Mouse (Mus musculus) adrenal gland, adult 2 months (tissue): ENCODE measurements around the gene Pusl1. TPM values are rescaled to one million over a fixed set of nuclear protein-coding genes. Genes with fewer than 3 reads are reported as not detected.

Source experiments
- DNase-seq: peaks from one replicate; pipeline ENCODE4 v3.0.0; 2021
- polyA plus RNA-seq: library from polyadenylated mRNA; depleted of rRNA; stranded (reverse); fragments of >200 nt; gene quantifications from 2 replicates; pipeline ENCODE4 v1.2.3, GENCODE M21; 2012
- total RNA-seq, 2 experiments: library from RNA; stranded (reverse); gene quantifications; 2 replicates each; pipeline ENCODE4 v1.2.3; 2021

Pusl1 gene
- total and polyA plus RNA-seq, 3 experiments: 21.8 to 119 (median 28.4) TPM

DNA sequence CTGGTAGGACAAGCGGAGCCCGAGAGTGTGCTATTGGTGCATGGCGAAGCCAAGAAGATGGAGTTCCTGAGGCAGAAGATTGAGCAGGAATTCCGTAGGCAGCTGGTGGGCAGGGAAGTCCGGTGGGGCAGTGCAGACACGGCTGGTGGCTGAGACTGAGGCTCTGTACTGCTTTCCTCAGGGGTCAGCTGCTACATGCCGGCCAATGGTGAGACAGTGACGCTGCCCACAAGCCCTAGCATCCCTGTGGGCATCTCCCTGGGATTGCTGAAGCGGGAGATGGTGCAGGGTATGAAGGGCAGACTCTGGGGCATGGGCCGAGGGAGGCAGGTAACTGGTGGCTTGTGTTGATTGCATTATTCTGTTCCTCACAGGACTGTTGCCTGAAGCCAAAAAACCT, 3.9 kb downstream of the Pusl1 start:
- no peak for DNase-seq

DNA sequence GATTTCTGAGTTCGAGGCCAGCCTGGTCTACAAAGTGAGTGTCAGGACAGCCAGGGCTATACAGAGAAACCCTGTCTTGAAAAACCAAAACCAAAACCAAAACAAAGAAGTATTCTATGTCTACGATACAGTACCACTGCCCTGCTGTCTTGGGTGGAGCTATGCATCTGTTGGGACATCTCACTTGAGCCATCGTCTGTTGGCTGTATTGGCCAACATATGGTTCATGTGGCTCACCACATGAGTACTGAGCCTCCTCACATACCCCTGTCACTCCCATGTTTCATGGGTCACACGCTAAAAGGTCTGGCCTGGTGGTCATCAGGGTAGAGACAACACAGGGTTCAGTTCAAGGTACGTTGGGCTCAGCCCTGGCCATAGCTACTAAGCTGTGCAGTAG, 5.3 kb downstream of the Pusl1 start:
- DNase-seq: no peak

DNA sequence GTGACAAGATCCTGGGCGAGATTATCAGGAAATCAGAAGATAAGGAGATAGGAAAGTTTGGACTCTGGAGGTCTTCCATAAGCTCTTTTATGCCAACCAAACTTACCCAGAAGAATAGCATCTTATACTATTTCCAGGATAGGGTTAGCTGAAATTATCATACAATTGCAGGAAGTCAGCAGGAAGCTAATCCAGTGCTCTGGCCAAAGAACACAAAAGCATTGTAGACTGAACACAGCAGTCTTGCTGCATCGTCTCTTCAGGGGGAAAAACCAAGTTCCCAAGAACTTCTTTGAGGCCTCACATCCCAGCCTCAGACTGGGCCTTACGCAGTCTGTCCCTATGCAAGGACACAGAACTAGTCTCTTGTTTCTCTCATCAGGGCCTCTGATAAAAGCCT, 8.0 kb downstream of the Pusl1 start:
- no peak for DNase-seq

DNA sequence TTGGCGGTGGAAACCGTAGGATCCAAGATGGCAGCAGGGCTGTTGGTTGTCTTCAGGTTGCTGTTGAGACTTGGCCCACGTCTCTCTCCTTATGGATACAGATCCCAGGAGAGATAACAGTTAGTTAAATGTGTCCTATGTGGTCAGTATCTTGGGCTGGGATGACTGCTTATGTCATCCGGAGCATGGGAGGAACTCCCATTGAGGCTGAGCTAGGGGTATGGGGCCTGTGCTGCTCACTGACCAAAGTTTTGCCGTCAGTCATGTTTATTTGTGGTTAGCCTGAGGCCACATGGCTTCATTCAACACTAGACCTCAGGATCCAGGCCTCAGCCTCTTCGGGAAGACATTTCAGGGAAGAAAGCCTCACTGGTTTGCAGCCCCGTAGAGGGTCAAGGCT, 20.2 kb downstream of the Pusl1 start:
- DNase-seq: no peak

DNA sequence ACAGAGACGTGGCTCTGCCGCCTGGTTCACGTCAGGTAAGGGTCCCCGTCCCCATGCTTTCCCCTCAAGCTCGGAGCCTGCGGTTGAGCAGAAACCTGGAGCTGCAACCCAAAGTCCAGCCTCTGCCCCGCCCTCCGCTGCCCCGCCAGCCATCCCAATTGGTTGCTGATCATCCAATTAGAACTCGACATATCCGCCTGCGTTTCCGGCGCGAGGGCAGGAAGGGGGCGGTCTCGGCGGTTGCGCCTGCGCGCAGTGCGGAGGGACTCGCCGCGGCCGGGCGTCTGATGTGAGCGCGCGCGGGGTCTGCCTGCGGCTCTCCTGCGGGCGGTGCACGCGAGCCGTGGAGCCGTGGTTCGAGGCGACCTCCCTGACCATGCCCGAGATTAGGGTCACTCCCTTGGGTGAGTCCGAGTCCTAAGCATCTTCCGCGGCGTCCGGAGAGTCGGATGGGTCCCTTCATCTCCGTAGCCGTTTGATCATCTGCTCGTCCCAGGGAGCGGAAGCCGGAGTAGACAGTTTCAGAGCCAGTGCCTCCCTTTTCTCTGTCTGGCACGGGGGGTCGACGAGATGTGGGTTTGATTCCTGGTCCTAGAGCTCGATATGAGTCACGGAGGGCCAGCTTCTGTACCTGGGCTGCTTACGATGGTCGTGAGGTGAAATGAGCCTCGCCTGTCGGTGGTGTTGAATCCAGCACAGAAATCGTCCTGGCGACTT, 22.1 kb downstream of the Pusl1 start, which contains the start of the genes Cptp and Ints11:
Gene Cptp, minus strand, starts transcription at position 124 of the 717 bp plus-strand sequence.
Gene Ints11, plus strand, starts transcription at position 230 of the 717 bp plus-strand sequence.
- DNase-seq: peak; percentile 99

DNA sequence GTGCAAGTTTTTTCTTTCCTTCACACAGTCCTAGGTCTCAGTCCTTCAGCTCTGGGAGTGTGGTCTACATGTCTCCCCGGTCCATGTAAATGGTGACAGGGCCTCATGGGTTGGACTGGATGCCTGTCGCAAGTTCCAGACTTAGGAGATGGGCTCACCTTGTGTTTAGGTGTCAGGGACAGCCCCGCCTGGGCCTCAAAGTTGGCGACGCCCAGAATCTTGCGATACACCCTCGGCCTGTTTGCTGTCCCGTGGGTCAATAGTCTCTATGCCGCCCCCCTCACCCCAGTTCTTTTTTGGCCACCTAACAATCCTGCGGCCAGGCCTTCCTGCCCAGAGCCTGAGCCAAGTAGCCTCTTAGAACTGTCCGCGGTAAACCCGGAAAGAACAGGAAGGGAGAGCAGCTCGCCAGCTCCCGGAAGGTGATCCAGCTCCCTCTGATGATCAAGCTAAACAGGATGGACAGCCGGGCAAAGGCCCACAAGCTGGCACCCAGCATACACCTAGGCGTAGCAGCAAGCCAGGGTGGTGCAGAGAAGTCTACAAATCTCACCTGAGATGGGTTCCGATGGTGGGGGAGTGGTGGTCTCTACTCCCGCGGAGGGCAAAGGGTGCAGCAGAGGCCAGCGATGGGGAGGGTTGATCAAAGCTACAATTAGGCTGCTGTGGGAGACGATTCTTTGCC, 22.8 kb downstream of the Pusl1 start:
- DNase-seq: no peak

DNA sequence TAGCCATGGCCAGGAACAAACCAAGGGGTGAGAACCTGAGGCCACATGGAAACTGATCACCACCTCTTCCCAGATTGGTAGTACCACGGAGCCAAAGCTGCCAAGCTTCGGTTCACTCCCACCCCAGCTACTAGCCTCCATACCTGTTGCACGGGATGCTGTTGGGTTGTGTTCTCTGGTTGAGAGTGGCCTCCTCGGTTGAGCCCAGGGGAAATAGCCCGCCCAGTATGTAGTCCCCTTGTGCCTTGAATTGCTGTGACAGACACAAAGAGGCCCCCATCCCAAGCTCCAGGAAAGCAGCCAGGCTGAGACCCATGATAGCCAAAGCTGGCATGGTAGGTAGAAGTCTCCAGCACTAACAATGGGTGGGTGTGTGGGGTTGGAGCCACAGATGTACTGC, 28.6 kb downstream of the Pusl1 start, which contains the start of gene Tas1r3:
Gene Tas1r3, minus strand, starts transcription at position 362 of the 400 bp plus-strand sequence.
- no peak for DNase-seq

DNA sequence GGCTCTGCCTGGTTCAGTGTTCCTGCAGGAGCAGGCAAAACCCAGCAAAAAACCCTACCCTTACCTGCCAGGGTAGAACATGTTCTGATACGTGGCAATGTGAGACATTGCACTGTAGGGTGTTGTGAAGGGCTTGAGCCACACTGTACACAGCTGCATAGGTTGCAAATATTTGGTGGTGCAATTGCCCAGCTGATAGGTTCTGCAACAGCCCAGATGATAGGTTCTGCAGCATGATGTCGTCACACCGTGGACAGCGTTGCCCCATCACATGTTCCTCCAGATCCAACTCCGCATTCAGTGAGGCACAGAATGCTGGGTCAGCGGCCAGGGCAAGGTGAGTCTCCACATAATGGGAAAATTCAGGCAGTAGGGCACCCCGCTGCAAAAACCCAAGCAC, 29.8 kb downstream of the Pusl1 start:
- DNase-seq: no peak

DNA sequence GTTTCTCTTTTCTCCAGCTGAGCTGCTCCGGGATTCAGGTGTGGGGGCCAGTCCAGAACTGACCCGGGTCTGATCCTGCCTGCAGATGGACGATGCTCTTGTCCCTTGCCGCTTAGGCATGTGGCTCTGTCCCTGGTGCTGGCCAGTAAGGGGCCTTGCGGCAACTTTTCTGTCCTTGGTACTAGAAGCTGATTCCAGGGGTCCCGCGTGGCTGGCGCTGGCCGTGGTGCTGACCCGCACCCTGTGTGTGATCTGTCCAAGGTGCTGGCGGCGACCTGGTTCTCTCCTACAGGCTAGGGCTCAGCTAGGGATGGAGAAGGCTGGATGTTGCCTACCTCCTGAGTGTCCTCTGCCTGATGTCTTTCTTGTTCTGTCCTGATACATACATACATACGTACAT, 32.3 kb downstream of the Pusl1 start:
- no peak for DNase-seq

DNA sequence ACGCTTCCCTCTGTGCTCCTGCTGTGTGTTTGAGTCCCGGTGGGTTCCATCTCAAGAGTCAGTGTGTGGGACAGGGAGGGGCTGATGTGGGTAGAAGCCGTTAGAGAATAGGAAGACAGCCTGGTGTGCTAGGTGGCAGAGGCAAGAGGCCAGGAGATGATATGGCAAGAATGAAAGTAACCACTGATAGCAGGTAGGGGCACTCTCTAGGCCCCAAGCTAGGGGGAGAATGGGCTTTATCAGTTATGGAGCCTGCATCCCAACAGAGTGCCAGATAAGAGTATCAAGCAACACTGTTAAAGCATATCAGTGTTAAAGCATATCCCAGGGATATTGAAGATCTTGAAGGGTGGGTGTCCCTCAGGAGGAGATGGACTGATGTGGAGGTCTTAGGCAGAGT, 34.7 kb downstream of the Pusl1 start:
- no peak for DNase-seq

DNA sequence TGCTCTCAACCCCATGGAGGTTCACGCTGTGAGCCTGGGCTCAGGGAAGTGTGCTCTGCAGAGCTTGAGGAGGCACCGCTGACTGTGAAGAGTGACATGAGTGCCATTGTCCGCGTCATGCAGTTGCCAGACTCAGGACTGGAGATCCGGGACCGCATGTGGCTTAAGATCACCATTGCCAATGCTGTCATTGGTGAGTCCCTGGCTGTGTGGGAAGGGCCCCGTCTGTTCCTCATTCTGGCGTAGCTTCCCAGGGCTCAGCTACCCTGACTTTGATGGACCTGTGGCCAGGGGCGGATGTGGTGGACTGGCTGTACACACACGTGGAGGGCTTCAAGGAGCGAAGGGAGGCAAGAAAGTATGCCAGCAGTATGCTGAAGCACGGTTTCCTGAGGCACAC, 35.5 kb downstream of the Pusl1 start:
- no peak for DNase-seq

DNA sequence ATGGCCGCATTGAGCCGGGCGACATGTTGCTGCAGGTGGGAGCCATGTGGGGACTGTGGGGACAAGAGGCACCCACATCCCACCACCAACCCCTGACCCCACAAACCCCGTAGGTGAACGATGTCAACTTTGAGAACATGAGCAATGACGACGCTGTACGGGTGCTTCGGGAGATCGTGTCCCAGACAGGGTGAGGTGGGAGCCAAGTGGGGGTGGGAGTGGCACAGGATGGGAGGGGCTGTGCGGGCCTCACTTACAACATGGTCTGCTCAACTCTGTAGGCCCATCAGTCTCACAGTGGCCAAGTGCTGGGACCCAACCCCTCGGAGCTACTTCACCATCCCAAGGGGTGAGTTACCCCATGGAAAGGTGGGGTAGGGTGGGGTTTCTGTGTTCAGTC, 36.6 kb downstream of the Pusl1 start:
- DNase-seq: no peak

DNA sequence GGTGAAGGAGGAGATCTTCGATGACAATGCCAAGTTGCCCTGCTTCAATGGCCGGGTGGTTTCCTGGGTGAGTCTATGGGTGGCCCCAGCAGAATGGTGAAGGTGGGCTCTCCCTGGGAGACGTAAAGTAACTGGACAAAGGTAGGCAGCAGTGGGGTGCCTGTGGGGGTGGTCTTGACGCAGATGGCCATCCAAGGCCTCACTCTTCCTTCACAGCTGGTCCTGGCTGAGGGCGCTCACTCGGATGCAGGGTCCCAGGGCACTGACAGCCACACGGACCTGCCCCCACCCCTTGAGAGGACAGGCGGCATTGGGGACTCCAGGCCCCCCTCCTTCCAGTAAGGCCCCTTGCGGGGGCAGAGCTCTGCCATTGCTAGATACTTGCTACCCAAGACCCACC, 38.2 kb downstream of the Pusl1 start:
- no peak for DNase-seq

DNA sequence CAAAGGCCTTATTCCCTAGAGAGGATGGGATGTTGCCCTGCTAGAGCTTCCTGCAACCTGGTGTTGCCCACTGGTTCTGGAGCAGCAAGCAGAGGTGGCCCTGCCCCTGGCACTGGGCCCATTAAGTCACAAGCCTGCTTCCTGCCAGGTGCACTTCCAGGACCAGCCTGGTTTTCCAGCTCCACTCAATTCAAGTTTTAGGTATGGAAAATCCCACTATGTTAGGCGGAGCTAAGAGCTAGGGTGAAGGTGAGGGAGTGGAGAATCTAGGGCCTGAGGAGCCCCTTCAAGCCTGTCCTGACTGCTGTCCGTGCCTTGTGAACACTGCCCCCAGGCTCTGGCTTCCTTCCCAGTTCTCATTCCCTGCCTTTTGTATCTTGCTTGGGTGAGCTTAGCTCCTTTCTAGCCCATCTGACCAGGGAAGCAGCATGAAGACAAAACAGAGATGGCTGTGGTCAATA, 39.6 kb downstream of the Pusl1 start:
- no peak for DNase-seq

DNA sequence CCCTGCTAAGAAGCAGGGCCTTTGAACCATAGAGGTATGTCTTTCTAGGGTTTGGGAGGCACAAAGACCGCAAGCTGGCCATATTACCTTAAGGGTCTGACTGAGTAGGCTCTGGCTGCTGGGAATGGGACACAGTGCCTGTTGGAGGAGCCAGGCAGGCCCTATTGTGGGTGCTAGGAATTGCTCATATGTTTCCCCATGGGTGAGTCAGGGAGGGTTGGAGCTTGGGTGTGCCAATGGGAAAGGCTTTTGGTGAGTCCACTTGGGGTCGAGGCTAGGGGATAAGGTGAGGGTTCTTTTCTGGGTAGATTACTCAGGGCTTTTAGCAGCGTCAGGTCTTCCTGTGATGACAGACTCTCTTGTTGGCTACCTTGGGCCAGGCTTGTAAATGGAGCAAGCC, 40.2 kb downstream of the Pusl1 start:
- peak; percentile 77 for DNase-seq

DNA sequence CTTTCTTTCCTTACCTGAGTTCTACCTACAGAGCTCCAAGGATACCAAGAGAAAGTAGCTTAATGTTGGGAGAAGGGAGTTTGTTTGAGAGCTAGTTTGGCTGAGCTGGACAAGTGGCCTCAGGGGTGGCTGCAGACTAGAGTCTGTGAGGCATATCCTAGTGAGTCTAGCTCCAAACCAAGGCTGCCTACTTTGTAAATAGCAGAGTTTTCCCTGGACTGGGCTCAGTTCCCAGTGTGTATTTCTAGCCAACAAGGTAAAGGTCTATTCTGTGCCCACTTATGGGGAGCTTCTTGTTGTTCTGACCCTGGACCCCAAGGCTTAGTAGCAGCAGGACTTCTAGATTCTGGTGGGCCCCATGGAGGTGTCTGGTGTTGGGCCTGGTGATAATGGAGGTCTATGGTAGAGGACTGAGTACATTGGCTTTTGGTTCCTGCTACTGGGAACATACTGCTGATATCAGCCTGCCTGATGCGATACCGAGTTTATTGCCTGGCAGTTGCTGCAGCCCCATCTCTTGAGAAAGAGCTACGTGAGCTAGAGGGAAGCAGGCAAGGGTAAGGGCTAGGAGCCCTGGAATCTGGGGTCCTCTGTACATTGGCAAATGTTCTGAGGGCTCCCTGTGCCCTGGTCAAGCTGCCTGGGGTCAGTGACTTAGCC, 41.7 kb downstream of the Pusl1 start:
- DNase-seq: no peak

DNA sequence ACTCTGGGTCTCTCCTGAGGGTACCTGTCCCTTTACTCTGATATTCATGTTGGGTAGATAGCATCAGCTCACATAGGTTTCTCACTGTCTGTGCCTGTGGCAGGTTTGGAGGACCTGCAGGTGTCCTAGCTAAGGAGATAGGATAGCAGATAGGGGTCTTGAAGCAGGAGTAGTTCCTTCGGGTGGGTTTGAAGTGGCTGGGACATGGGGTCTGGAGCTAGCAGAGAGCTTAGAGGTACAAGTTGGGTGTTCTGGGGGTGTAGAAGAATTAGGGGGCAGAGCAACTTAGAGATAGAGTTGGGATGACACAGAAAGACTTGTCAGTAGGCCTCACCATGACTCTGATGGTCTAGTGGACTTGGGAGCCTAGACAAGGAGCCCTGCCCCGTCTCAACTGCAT, 42.2 kb downstream of the Pusl1 start:
- no peak for DNase-seq

DNA sequence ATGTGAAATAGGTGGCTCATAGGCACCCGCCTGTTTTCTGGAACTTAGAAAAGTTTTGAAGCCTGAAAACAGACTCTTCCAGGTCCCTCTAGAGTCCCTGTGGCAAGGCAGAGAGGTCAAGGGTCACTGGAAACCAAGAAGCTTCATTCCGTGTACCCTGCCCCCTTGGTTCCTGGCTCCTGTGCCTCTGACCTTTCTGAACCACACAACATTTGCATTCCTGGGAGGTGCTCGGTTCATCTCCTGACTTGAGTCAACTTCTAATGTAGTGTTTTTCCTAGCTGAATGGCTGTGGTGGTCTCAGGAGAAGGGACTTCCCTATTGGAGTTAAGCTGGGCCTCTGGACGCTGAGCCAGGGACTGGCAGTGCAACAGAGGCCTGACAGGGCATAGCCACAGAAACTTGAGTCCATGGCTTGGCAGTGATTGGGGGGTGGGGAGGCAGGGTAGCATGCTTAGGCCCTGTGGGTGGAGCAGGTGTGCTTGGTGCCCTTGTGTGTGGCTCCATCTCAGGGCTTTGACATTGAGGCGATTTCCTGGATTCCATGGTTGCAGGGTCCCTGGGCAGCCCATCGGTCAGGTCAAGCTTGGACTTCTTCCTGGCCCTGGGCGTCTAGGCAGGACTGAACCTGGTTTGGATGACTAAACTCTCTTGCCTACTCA, 43.0 kb downstream of the Pusl1 start:
- no peak for DNase-seq

DNA sequence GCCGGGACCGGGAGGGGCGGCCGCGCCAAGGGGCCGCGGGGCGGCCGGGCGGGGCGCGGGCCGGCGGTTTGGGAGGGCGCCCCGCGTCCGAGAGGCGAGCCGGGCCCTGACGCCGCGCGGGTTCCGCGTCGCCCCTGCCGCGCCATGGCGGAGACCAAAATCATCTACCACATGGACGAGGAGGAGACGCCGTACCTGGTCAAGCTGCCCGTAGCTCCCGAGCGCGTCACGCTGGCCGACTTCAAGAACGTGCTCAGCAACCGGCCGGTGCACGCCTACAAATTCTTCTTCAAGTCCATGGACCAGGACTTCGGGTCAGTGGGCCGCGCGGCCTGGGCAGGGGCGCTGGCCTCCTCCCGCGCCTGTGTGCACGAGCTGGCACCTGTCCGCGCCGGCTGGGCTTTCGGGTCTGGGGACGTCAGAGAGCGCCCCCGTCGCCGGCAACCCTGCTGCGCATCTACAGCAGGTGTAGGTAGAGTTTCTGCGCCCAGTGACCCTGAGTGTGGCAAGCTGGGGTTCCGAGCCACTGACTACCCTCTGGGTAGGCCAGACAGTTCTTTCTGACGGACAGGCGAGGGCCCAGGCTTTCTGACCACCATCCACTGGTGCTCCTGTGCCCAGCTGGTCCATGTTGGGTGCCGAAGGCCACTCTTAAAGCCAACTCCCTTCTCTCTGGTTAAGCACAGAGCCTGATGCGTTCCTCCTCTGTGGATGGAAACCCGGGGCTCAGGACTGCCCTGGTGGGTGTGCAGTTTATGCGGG, 43.8 kb downstream of the Pusl1 start:
- peak; percentile 54 for DNase-seq

DNA sequence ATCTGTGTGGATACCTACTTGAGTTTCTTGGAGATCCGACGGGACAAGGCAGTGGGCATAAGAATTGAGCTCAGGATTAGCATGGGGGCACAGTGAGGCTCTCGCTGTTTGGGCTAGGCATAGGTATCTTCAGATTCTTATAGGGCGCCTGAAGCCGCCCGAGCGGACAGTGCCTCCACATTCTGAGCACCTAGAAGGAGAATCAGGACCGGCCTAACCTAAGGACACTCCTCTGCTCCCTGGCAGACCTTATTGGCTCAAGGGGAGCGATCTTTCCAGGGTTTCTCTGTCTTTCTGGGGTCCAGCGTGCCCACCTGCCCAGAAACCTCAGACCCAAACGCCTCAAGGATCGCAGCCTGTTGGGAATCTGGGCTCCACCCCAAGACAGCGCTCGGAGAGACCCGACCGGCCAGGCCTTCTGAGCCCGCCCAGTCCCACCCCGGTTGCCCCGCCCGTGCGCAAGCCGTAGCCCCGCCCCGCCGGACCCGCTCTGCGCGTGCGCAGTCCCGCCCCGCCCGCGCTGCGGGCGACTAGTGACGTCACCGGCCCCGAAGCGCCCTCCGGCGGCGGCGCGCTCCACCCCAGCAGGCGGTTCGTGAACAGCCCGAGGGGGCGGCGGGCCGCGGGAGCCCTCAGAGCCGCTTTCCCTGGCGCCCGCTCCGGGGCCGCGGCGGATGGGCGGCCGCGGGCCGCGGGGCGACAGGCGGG, 44.6 kb downstream of the Pusl1 start, which contains the start of gene Dvl1:
Gene Dvl1, plus strand, starts transcription at position 532 of the 708 bp plus-strand sequence.
- peak; percentile 98 for DNase-seq

DNA sequence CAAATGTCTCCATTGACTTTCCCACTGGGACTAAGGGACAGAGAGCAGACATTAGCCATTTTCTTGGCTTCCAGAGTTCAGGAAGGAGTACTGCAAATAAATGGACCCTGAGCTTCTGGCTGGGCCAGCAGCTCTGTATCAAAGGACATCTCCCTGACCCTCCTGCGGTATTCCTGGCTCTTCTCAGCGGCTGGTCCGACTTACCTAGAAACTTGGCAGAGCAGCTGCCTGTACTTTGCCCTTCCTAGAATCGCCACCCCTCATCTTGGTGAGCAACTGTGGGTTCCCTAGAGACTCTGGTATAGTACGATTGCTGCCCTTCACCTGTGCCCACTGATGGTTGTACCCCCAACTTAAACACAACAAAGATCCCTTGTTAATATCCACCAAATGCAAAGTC, 48.4 kb downstream of the Pusl1 start:
- no peak for DNase-seq
